Mouse (Mus musculus): ENCODE results near the gene Usp1. TPM values are rescaled to one million over a fixed set of nuclear protein-coding genes. Genes with fewer than 3 reads are reported as not detected.
"Not testable (repeated sequence)": the region's sequence is repeated elsewhere in the genome, so short reads cannot be mapped to it uniquely, and the experiment has no call there.

Gene Usp1
- polyA plus RNA-seq (2015; fragmentation: Nextera tagmentation; extraction: Ambion mirVana) = 143 and 149 TPM in 2 replicates

DNA sequence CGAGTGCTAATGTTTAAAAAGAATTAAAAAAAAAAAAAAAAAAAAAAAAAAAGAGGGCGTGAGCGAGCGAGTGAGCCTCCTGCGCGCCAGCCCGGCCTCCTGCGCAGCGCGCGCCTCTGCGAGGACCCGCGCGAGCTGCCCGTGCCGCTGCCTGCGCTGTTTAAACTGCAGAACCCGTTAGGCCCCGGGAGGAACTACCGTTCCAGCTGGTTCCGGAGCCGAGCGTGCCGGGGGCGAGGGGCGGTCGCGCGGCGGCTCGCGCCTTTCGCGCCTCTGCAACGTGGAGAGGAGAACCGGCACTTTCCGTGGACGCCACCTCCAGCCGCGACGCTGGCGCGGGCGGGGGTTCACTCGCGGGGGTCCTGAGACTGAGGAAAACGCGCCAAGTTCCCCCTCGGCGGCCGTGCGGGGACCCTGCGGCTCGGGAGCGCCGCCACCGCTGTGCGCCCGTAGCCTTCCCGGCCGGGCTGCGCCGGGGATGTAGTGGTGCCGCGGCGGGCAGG is at the start of gene Usp1:
TSS of gene Usp1 (plus strand) at position 243 of the 503 bp plus-strand sequence.
- DNase-seq (ENCODE audit: low spot score) = peak; percentile 83

DNA sequence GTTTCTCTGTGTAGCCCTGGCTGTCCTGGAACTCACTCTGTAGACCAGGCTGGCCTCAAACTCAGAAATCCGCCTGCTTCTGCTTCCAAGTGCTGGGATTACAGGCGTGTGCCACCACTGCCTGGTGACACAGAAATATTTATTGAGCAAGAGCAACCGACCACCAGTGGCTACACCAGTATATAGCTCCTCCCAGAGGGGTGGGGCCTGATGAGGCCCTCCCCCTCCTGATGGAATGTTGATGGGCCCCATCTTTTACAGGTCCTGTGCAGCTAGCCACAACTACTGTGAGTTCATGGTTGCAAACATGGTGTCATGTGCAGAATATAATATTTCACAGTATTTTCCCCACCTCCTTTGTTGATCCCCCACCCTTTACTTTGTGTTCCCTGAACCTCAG is 40.9 kb upstream of the Usp1 start:
- DNase-seq (ENCODE audit: low spot score) = no peak

DNA sequence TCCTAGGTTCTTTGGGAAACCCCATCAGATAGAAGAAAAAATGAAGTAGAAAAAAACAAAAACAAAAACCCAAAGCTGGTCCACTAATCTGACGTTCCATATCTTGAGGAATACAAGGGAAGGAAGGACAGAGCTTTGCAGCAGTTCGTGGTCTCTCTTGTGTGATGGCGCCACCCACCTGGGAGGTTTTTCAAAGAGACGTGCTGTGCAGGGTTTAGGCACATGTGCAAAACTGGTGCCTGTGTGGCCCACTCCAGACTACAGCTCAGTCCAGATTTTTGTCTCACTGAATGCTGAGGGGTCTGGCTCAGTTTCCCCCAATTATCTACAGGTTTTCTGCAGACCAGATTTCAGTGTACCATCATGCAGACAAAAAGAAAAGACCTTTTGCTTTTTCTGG is 37.2 kb upstream of the Usp1 start:
- no peak for DNase-seq (ENCODE audit: low spot score)

DNA sequence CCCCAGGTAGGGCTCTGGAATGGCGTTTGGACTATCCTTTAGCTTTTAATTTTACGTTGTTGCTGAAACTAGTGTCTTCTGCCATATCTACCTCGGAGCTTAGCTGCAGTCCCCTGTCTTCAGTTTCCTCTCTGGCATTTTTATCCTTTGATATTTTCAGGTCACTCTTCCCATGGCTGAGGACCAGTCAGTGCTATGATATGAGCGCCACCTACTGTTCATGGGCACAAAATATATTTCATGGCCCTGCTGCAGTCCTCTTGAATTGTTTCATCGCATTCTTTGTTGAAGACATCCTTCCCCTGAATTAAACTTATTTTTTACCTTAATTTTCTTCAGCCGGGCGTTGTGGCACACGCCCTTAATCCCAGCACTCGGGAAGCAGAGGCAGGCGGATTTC is 36.5 kb upstream of the Usp1 start:
- DNase-seq (ENCODE audit: low spot score) = peak; percentile 28

GRCm38 (mm10) chr4:98910246-98910645 is 13.4 kb upstream of the Usp1 start:
- DNase-seq (ENCODE audit: low spot score) = no peak

GRCm38 (mm10) chr4:98917724-98918123 is 5.9 kb upstream of the Usp1 start:
- no peak for DNase-seq (ENCODE audit: low spot score)

DNA sequence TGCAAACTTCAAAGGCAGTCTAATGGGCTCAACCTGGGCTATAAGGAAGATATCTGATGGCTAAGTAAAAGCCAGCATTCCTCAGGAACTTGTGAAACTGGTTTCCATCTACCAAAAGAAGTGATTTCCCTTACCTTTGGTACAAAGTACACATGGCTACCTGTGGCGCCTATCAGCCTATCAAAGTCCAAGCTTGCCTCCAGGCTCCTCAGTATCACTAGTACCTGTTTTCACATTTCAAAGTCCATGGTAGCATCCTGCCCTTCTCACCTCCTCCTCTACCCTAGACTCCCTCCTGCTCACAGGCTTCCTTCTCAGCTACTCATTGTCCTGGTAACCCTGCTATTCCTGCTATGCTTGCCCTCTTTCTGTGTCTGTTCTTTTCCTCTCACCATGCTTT is 5.4 kb upstream of the Usp1 start:
- no peak for DNase-seq (ENCODE audit: low spot score)

DNA sequence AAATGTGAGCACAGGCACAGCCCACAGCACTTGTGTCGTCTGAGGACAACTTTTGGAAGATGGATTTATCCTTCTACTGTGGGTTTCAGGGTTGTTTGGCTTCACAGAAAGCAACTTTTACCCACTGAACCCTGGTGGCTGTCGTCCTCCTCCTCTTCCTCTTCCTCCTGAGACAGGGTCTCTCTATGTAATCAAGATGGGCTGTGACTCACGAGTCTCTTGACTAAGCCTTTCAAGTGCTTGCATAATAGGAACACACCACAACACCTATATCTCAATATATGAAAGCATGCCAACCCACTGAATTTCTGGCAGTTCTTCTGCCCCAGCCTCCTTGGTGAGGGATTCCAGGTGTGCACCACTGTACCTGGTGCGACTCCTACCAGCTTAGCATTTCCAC is 2.7 kb upstream of the Usp1 start:
- no peak for DNase-seq (ENCODE audit: low spot score)

GRCm38 (mm10) chr4:98922061-98922642 is 1.5 kb upstream of the Usp1 start:
- DNase-seq (ENCODE audit: low spot score) = peak; percentile 23

- peak; percentile 99 for DNase-seq (ENCODE audit: low spot score)
Observed at GRCm38 (mm10) chr4:98922643-98923567, 705 bp upstream of the Usp1 start.

- peak; percentile 22 for DNase-seq (ENCODE audit: low spot score)
Observed at GRCm38 (mm10) chr4:98924071-98924905, 678 bp downstream of the Usp1 start.

GRCm38 (mm10) chr4:98924906-98925178 is 1.2 kb downstream of the Usp1 start:
- peak; percentile 13 for DNase-seq (ENCODE audit: low spot score)

DNA sequence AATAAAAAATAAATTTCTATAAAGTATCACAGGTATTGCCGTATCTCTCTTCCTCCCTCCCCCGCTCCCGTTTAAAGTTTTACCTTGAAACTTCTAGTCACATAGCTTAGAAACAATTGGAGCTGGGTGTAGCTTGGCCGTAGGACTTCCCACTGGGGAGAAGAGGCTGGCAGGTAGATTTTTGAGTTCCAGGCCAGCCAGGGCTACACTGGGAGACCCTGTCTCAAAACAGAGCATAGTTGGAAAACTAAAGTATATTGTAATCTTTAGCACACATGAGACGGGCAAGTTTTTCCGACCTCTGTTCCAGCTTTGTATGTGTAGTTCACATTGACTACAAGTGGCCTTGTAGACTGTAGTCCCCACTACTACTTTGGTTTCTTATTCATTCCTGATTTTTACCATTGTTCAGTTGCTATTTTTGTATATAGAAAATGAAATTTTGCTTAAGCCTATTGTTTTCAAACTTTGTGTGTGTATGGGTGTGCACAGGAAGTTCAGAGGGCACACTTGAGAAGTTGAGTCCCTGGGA is 1.7 kb downstream of the Usp1 start:
- no peak for DNase-seq (ENCODE audit: low spot score)

DNA sequence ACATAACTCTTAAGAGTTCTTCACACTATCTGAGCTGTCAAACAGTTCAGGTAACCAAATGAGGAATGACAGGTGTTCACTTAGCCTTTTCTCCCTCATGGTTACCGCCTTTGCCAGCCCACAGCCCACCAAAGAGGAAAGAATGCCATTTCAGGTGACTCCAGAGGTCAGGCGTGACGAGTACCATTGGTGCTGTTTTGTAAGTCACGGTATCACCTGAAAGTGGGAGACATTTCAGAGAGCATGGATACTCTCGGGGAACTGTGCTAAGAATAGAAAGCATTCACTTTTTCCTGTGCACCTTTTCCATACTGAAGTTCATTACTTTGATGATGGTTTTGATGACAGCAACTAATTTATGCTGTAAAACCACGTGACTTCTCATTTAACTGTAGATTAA is 12.4 kb downstream of the Usp1 start:
- no peak for DNase-seq (ENCODE audit: low spot score)

DNA sequence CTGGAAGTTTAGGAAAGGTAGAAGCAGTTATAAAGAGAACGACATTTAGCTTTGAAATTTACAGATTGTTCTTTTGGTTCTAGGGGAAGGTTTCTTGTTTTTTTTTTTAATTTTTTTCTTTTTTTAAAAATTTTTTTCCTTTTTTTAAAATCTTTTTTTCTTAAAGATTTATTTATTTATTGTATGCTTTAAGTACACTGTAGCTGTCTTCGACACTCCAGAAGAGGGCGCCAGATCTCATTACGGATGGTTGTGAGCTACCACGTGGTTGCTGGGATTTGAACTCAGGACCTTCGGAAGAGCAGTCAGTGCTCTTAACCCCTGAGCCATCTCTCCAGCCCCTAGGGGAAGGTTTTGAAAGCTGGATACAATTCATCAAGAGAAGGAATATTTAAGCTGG is 14.6 kb downstream of the Usp1 start:
- DNase-seq (ENCODE audit: low spot score) = not testable (repeated sequence)

- DNase-seq (ENCODE audit: low spot score) = no peak
Observed at GRCm38 (mm10) chr4:98950563-98950962, 27.0 kb downstream of the Usp1 start.

- DNase-seq (ENCODE audit: low spot score) = no peak
Observed at GRCm38 (mm10) chr4:98955986-98956385, 32.4 kb downstream of the Usp1 start.

DNA sequence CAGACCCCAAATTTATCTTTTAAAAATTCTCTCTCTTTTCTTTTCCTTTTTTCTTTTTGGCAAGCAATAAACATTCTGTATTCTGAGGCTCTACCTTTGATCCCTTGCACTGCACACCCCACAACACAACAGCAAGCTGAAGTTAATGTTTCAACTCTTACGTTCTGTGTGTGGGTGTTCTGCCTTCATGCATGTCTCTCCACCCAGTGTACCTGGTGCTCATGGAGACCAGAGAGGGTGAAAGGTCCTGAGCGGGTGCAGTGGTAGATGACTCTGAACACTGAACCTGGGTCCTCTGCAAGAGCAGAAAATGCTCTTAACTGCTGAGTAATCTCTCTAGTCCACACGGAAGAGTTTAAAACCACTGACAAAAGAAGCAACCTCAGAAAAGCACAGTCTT is 36.6 kb downstream of the Usp1 start:
- no peak for DNase-seq (ENCODE audit: low spot score)

DNA sequence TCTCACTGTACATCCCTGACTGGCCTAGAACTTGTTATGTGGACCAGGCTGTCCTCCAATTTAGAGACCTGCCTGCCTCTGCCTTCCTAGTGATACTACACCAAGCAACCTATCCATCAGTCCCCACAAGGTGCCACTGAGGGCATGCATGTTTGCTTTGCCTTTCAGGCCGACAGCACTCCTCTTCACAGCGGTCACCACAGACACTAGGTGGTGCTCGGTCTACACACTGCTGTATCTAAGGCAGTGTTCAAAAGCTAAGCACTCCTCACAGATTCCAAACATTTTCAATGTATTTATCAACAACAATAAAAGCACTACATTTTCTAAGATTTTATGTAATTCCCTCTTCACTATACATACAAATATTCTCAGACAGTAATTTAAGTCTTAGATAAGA is 46.3 kb downstream of the Usp1 start:
- DNase-seq (ENCODE audit: low spot score) = no peak

- no peak for DNase-seq (ENCODE audit: low spot score)
Observed at GRCm38 (mm10) chr4:98975741-98976140, 52.1 kb downstream of the Usp1 start.

DNA sequence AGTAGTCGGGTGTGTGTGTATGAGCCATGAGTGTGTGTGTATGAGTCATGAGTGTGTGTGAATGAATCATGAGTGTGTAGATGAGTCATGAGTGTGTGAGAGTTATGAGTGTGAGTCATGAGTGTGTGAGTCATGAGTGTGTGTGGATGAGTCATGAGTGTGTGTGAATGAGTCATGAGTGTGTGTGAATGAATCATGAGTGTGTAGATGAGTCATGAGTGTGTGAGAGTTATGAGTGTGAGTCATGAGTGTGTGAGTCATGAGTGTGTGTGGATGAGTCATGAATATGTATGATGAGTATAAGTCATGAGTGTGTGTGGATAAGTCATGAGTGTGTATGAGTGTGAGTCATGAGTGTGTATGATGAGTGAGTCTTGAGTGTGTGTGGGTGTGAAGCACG is 54.7 kb downstream of the Usp1 start:
- DNase-seq (ENCODE audit: low spot score) = not testable (repeated sequence)

- DNase-seq (ENCODE audit: low spot score) = no peak
Observed at GRCm38 (mm10) chr4:98978693-98979092, 55.1 kb downstream of the Usp1 start.

All from thymus, postnatal 0 days (tissue).